Mouse (Mus musculus) lung, postnatal 36 days (tissue): Measurements from ENCODE around the gene Llgl2.
A peak's percentile ranks its signal among the peaks of the same experiment; 100 is the strongest.
"Not testable (repeated sequence)": the region's sequence is repeated elsewhere in the genome, so short reads cannot be mapped to it uniquely, and the experiment has no call there.

ENCODE experiments used
- DNase-seq: peaks from one replicate; pipeline ENCODE4 v3.0.0; 2022; ENCODE audit warnings: mixed read lengths

The Llgl2 gene

DNA sequence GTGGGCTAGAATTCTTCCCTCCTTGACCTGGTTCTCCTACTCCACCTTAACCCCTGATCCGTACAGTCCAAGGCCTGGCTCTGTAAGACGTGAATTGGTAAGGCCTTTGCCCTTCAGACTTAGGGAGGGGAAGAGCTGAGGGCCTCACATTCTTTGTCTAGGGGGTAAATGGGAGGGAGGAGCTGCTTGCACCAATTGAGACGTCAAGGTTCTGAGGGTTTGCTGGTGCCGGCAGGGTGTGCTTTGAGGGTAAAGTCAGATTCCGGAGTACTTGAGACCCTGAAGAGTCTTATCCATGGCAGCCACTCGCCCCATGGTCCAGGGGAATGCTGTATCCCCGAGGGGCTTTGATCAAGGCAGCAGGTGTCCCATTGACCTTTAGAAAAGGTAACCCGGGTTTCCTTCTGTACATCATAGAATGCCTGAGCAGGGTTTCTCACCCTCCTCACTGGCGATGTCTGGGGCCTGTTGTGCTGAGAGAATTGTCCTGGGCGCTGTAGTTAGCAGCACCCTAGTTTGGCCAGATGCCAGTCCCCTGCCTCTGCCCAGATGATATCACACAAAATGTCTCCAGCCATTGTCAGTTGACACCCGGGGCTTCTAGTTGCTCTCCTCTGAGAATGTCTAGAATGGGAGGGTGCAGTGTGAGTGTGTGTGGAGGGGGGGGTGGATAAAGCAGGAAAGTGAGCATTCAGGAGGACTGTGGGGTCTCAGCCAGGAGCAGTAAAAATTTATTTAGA, 13.0 kb downstream of the Llgl2 start:
- DNase-seq = no peak

- no peak for DNase-seq
These were observed 13.9 kb downstream of the Llgl2 start for GRCm38 (mm10) chr11:115837606-115838345.

GRCm38 (mm10) chr11:115838895-115839311, 15.1 kb downstream of the Llgl2 start:
- peak; percentile 81 for DNase-seq

GRCm38 (mm10) chr11:115839732-115840131, 15.9 kb downstream of the Llgl2 start:
- no peak for DNase-seq

GRCm38 (mm10) chr11:115841044-115841443, 17.2 kb downstream of the Llgl2 start:
- DNase-seq = no peak

- peak; percentile 34 for DNase-seq
These were observed 18.2 kb downstream of the Llgl2 start for GRCm38 (mm10) chr11:115841961-115842550.

GRCm38 (mm10) chr11:115843141-115843890, 19.5 kb downstream of the Llgl2 start:
- DNase-seq = no peak

- peak; percentile 67 for DNase-seq
These were observed 20.0 kb downstream of the Llgl2 start for GRCm38 (mm10) chr11:115843891-115844239.

GRCm38 (mm10) chr11:115844240-115844639, 20.4 kb downstream of the Llgl2 start:
- no peak for DNase-seq

DNA sequence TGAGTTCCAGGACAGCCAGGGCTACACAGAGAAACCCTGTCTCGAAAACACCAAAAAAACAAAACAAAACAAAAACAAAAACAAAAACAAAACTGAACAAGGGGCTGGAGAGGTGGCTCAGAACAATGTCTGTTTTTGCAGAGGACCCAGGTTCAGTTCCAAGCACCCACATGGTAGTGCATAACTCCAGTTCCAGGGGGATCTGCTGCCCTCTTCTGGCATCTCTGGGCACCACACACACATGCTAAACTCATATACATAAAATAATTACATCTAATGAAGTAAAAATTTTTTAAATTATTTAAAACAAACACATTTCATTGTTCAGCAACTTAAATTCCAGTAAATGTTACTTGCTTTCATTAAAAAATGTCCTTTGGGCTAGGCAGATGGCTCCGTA, 22.0 kb downstream of the Llgl2 start:
- no peak for DNase-seq

GRCm38 (mm10) chr11:115854674-115855073, 30.8 kb downstream of the Llgl2 start:
- no peak for DNase-seq

DNA sequence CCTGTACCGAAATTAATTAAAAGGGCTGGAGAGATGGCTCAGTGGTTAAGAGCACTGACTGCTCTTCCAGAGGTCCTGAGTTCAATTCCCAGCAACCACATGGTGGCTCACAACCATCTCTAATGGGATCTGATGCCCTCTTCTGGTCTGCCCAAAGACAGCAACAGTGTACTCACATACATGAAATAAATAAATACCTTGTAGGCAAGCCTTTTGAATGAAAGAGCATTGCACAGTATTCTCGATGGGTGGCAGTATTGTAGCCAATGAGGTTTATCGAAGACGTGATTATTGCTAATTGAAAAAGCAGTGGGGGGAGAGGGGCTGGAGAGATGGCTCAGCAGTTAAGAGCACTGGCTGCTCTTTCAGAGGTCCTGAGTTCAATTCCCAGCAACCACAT, 33.3 kb downstream of the Llgl2 start:
- DNase-seq = not testable (repeated sequence)

DNA sequence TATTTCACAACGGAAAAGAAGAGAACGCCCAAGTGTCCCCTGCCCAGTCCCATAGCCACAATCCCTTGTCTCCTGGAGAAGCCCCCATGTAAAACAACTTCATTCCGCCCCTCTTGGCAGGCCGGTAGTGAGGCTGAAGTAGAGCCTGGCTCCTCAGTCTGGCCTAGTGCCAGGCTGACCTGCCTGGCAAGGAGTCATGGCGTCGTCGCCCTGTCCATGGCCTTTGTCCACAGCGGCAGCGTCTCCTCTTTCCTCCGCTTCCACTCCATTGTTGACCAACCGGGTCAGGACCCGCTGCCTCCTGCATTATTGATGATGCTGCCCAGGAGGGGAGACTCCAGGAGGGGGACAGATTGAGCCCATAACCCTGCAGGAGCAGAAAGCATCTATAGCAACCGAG, 34.1 kb downstream of the Llgl2 start:
- DNase-seq = no peak

GRCm38 (mm10) chr11:115858354-115858753, 34.5 kb downstream of the Llgl2 start, which contains the start of gene Myo15b:
Myo15b (plus strand) TSS chr11:115858406.
- DNase-seq = no peak

- DNase-seq = peak; percentile 88
These were observed 35.5 kb downstream of the Llgl2 start for GRCm38 (mm10) chr11:115859143-115859945.

DNA sequence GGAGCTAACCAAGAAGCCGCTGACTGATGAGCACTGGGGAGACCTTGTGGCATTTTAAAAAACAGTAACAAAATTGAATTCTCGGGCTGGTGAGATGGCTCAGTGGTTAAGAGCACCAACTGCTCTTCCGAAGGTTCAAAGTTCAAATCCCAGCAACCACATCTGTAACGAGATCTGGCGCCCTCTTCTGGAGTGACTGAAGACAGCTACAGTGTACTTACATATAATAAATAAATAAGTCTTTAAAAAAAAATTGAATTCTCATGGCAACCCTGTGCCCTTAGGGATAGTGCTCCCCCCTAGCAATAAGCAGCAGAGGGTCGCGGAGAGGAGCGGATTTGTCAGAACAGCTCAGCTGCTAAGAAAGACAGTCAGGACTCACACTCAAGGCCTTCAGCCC, 40.0 kb downstream of the Llgl2 start:
- no peak for DNase-seq

- peak; percentile 62 for DNase-seq
These were observed 45.5 kb downstream of the Llgl2 start for GRCm38 (mm10) chr11:115869393-115869792.

DNA sequence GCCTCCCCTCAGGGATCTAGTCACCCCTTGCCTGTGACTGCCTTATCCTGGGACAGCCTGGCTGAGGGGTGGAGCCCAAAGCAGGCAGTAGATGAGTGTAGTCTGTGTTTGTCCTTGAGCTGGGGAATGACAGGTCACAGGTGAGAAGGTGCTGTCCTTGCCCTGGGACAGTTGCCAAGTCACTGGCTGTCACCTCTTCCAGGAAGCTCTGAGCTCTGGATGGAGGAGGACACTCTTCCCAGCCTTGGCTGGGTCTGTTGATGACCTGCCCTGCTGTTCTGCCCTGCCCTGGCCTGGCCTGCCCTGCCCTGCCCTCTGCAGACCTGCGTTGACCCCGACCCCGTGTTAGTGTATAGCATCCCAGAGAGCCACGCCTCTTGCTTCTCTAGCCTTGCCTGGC, 48.6 kb downstream of the Llgl2 start:
- no peak for DNase-seq

DNA sequence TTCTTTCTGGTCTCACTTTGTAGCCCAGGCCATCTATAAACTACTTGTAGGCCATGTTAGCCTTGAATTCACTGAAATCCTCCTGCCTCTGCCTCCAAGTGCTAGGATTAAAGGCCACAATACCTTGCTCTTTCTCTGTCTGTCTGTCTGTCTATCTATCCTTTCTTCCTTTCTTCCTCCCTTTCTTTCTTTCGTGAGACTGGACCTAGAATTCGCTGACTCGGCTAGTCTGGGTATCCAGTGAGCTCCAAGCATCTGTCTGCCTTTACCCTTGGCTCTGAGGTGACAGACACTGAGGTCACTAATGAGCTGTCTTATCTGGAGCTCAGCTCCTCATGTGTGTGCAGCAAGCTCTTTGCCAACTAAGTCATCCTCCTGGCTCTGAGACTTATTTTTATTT, 52.1 kb downstream of the Llgl2 start:
- no peak for DNase-seq

- no peak for DNase-seq
These were observed 52.6 kb downstream of the Llgl2 start for GRCm38 (mm10) chr11:115876438-115876837.

DNA sequence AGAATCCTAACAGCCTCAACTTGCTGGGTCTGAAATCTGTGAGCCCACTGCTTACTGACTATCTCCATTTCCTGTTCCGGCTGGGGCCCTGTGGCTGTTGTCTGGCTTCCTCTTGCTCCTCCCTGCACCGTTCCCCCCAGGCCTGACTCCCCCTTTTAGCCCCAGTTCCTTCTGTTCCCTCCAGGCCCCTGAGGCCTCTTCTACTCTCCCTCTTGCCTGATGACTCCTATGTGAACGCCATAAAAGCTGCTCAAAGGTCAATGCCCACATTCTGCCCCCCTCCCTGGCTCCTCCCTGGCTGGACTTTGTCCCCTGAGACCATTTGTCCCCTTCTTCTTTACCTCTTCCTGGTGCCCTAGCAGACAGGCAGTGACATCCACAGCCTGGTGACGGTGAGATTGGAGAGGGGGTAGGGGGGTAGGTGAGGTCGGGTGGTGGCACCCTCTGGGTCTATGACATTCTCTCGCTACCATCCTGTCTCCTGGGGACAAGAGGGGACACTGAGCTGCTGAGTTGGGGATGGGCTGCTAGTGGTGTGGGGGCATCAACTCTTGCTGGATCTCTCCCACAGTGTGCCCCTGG, 53.4 kb downstream of the Llgl2 start:
- no peak for DNase-seq

GRCm38 (mm10) chr11:115878071-115878470, 54.2 kb downstream of the Llgl2 start:
- no peak for DNase-seq
